Mouse (Mus musculus): ENCODE measurements around the gene Ezh1.

Ezh1 gene

GRCm38 (mm10) chr11:101226065-101226701, at the start of gene Ezh1:
Ezh1 (minus strand) TSS chr11:101226463.
- peak; percentile 95 for DNase-seq

- DNase-seq, result no peak
These were observed 49.0 kb upstream of the Ezh1 start for GRCm38 (mm10) chr11:101275309-101275708.

- no peak for DNase-seq
These were observed 46.2 kb upstream of the Ezh1 start for GRCm38 (mm10) chr11:101272446-101272845.

DNA sequence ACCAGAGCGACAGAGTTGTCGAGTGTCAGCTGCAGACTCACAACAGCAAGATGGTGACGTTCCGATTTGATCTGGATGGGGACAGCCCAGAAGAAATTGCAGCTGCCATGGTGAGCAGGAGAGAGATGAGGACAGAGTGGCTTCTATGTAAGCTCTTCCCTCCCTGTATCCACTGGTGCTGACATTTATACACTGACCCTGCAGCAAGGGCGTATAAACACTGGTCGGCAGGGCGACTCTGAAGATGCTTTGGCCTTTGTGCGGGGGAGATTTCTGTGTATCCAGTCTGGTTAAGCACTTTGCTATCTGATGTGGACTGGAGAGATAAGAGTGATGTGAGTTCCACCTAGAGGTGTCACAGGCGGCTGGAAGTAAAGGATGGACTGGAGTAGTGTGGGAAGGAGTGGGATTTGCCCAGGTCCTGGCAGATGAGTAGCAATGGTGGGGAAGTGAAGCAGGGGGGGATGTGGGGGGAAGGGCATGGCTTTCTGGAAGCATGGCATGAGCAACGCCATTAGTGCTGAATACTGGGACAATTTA, 43.4 kb upstream of the Ezh1 start:
- DNase-seq, result no peak

- DNase-seq, result no peak
These were observed 39.6 kb upstream of the Ezh1 start for GRCm38 (mm10) chr11:101265906-101266305.

- no peak for DNase-seq
These were observed 38.8 kb upstream of the Ezh1 start for GRCm38 (mm10) chr11:101264954-101265471.

GRCm38 (mm10) chr11:101263989-101264280, 37.7 kb upstream of the Ezh1 start:
- no peak for DNase-seq

DNA sequence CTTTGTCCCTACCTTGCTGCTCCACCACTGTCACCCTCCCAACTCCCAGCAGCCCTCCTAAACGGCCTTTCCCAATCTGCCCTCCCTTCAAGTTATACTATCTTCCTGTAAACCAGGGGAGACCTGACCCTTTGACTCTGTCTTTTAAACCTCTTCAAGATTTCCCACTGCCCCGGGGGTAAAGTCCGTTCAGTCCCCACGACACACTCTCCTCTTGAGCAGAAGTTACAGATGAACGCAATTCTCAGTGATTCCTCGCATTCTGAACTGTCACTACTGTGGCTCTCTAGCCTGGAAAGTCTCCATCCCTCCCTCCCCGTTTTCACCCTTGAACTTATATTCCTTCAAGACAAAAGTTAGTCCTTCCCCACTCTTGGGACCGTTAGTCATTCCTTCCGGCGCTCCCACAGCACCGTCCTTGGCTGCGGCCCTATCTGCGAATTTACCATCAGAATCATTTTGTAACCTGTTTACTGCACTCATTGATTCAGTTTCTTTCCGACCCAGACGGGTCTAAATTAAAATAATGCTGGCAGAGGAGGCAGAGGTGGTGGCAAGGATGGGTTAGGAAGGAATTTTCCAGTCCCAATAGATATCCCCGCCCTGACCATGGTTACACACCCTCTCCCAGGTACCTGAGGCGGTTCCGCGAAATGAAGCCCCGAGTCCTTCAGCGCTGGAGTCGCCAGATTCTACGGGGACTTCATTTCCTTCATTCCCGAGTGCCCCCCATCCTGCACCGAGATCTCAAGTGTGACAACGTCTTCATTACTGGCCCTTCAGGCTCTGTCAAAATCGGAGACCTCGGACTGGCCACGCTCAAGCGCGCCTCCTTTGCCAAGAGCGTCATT, 37.1 kb upstream of the Ezh1 start:
- no peak for DNase-seq

GRCm38 (mm10) chr11:101262272-101262967, 36.2 kb upstream of the Ezh1 start:
- no peak for DNase-seq

- no peak for DNase-seq
These were observed 34.6 kb upstream of the Ezh1 start for GRCm38 (mm10) chr11:101260826-101261380.

DNA sequence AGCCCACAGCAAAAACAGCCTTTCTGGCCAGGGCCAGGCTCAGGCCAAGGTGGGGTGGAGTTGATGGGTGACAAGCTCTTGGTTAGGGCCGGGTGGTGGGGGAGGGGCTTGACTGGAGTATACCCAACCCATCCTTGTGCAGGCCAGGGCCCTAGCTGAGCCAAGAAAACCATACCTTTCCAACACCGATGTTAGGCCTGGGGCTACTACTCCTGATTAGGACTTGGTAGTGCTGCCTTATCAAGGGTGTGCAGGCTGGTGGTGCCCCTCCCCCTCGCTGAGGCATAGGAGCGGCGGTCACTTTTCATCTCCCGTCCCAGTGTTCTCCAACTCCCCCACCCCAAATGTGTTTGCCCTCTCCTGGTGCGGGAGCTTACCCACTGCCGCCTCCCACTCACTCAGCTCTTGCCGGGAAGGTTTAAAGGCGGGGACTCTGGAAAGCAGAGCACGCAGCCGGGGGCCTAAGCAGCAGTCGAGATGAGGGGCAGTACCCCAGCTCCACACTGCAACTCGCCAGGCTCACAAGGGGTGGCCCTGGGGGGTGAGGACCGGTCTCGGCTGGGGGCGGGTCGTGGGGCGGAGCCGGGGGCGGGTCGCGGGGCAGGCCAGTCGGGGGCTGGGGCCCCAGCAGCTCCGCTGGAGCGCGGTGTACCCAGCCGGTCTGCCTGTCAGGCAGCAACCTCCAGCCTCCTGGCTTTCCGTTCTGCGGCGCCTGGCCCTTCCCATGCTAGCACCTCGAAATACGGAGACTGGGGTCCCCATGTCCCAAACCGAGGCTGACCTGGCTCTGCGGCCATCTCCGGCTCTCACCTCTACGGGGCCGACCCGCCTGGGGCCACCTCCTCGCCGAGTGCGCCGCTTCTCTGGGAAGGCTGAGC, 33.9 kb upstream of the Ezh1 start, which contains the start of gene Wnk4:
TSS of gene Wnk4 (plus strand) at position 620 of the 878 bp plus-strand sequence.
- DNase-seq, result no peak

GRCm38 (mm10) chr11:101259261-101259712, 33.0 kb upstream of the Ezh1 start:
- no peak for DNase-seq

- no peak for DNase-seq
These were observed 29.8 kb upstream of the Ezh1 start for GRCm38 (mm10) chr11:101255826-101256775.

GRCm38 (mm10) chr11:101253613-101254389, 27.5 kb upstream of the Ezh1 start, which contains the start of gene Vps25:
Vps25 (plus strand) TSS chr11:101253707.
- DNase-seq, result peak; percentile 76

GRCm38 (mm10) chr11:101252941-101253340, 26.7 kb upstream of the Ezh1 start:
- no peak for DNase-seq

GRCm38 (mm10) chr11:101251031-101251430, 24.8 kb upstream of the Ezh1 start:
- DNase-seq, result no peak

- DNase-seq, result peak; percentile 46
These were observed 22.2 kb upstream of the Ezh1 start for GRCm38 (mm10) chr11:101248258-101248994.

- DNase-seq, result no peak
These were observed 21.3 kb upstream of the Ezh1 start for GRCm38 (mm10) chr11:101247521-101248030.

DNA sequence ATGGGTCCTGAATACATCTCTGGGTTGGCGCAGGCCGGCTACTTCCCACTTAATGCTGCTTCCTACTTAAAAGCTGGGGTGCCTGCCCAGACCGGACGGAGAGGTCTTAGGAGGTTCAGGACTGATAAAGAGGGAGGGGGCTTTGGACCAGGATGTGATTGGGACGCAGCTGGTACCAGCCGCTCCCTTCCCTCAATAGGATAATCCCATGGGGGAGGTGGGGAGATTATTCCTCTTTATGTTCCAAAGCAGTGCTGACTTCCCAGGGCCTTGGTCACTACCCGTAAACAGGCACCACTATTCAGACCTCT, 20.4 kb upstream of the Ezh1 start:
- no peak for DNase-seq

Measured in cerebellum, adult 11 months (tissue).